Mouse (Mus musculus): ENCODE measurements around the gene Celf5. TPM values are rescaled to one million over a fixed set of nuclear protein-coding genes. Genes with fewer than 3 reads are reported as not detected.

Celf5 gene
- polyA plus RNA-seq, 1 experiment from 2014 or later: 9.7 TPM

- H3K9me3 ChIP-seq (ENCODE audit: control insufficient read depth, low read length): no peaks in the 10 kb centered on the region
- H3K4me1 ChIP-seq (replicated peaks; ENCODE audit: control insufficient read depth, insufficient read depth, low read length): peaks cover 31% of the 10 kb centered on the region
- H3K27me3 ChIP-seq (ENCODE audit: control insufficient read depth, insufficient read depth, low read length): peaks cover 25% of the 10 kb centered on the region
- H3K36me3 ChIP-seq (ENCODE audit: control insufficient read depth, insufficient read depth, low read length): no peaks in the 10 kb centered on the region; the same call in 1 of the 2 replicates
- no peak overlapping the region for H3K9ac ChIP-seq (ENCODE audit: low read length)
- DNase-seq (ENCODE audit: low spot score) (no peak), ATAC-seq (replicated peaks; ENCODE audit: low FRiP score) (no peak)
- 75% methylated on average over 4 of the region's 4 CpGs for WGBS
- no peak overlapping the region for H3K4me3 ChIP-seq (ENCODE audit: low read depth, low read length)
- no peak overlapping the region for H3K4me2 ChIP-seq (ENCODE audit: low read depth, low read length, severe bottlenecking)
- H3K27ac ChIP-seq (ENCODE audit: low read depth, low read length): no peak overlapping the region
These were observed 72.2 kb downstream of the Celf5 start for GRCm38 (mm10) chr10:81410350-81410749.

- Histone ChIP-seq H3K4me1 (replicated peaks; ENCODE audit: control insufficient read depth, insufficient read depth, low read length) (peaks cover 23% of the 10 kb centered on the region), H3K27ac (ENCODE audit: low read depth, low read length) (no peak overlapping the region), H3K9me3 (ENCODE audit: control insufficient read depth, low read length) (no peaks in the 10 kb centered on the region), H3K36me3 (ENCODE audit: control insufficient read depth, insufficient read depth, low read length) (no peaks in the 10 kb centered on the region; the same call in 1 of the 2 replicates), H3K4me3 (ENCODE audit: low read depth, low read length) (no peak overlapping the region), H3K9ac (ENCODE audit: low read length) (peak overlapping the region; percentile 8; the same call in 1 of the 2 replicates), H3K4me2 (ENCODE audit: low read depth, low read length, severe bottlenecking) (no peak overlapping the region), H3K27me3 (ENCODE audit: control insufficient read depth, insufficient read depth, low read length) (peaks cover 32% of the 10 kb centered on the region)
- ATAC-seq (replicated peaks; ENCODE audit: low FRiP score): no peak
- DNase-seq (ENCODE audit: low spot score): no peak
- 16% methylated on average over 8 of the region's 8 CpGs for WGBS
These were observed 73.2 kb downstream of the Celf5 start for GRCm38 (mm10) chr10:81409330-81409729.

Small RNA genes within 50 kb of the gene (microRNA-seq; reads per million reads assigned to microRNA genes)
- not detected for gene Gm25595 (ENCODE audit: insufficient number of aligned reads)
- not detected for gene Mir1191b (ENCODE audit: insufficient number of aligned reads)

Other genes starting within 250 kb of the Celf5 start
- 5.3 and 6.4 TPM in 2 replicates for gene Zfr2, start 249.6 kb downstream of the Celf5 start, polyA plus RNA-seq (2014; fragmentation: Nextera tagmentation; extraction: Ambion mirVana)
- 2.6 and 4.0 TPM in 2 replicates for gene Matk, start 229.8 kb downstream of the Celf5 start, polyA plus RNA-seq (2014; fragmentation: Nextera tagmentation; extraction: Ambion mirVana)
- 147 and 154 TPM in 2 replicates for gene Mrpl54, start 215.8 kb downstream of the Celf5 start, polyA plus RNA-seq (2014; fragmentation: Nextera tagmentation; extraction: Ambion mirVana)
- gene Apba3, start 215.7 kb downstream of the Celf5 start, polyA plus RNA-seq (2014; fragmentation: Nextera tagmentation; extraction: Ambion mirVana): 36.2 and 42.0 TPM in 2 replicates
- 10.1 and 11.9 TPM in 2 replicates for gene Tjp3, start 191.1 kb downstream of the Celf5 start, polyA plus RNA-seq (2014; fragmentation: Nextera tagmentation; extraction: Ambion mirVana)
- 74.1 and 74.9 TPM in 2 replicates for gene Pip5k1c, start 189.7 kb downstream of the Celf5 start, polyA plus RNA-seq (2014; fragmentation: Nextera tagmentation; extraction: Ambion mirVana)
- gene Cactin, start 161.6 kb downstream of the Celf5 start, polyA plus RNA-seq (2014; fragmentation: Nextera tagmentation; extraction: Ambion mirVana): 51.2 and 53.2 TPM in 2 replicates
- 1.9 and 2.6 TPM in 2 replicates for gene Tbxa2r, start 154.0 kb downstream of the Celf5 start, polyA plus RNA-seq (2014; fragmentation: Nextera tagmentation; extraction: Ambion mirVana)
- gene Gipc3, start 139.4 kb downstream of the Celf5 start, polyA plus RNA-seq (2014; fragmentation: Nextera tagmentation; extraction: Ambion mirVana): 0.07 TPM in 1 of 2 replicates, not detected in the other
- gene Hmg20b, start 132.2 kb downstream of the Celf5 start, polyA plus RNA-seq (2014; fragmentation: Nextera tagmentation; extraction: Ambion mirVana): 109 and 111 TPM in 2 replicates
- 4.5 and 4.7 TPM in 2 replicates for gene Mfsd12, start 125.2 kb downstream of the Celf5 start, polyA plus RNA-seq (2014; fragmentation: Nextera tagmentation; extraction: Ambion mirVana)
- gene 4930404N11Rik, start 116.9 kb downstream of the Celf5 start, polyA plus RNA-seq (2014; fragmentation: Nextera tagmentation; extraction: Ambion mirVana): 0.15 and 0.40 TPM in 2 replicates
- 132 and 144 TPM in 2 replicates for gene Fzr1, start 104.2 kb downstream of the Celf5 start, polyA plus RNA-seq (2014; fragmentation: Nextera tagmentation; extraction: Ambion mirVana)
- gene Dohh, start 98.3 kb downstream of the Celf5 start, polyA plus RNA-seq (2014; fragmentation: Nextera tagmentation; extraction: Ambion mirVana): 61.0 and 66.3 TPM in 2 replicates
- gene Gm48551, start 98.2 kb downstream of the Celf5 start, polyA plus RNA-seq (2014; fragmentation: Nextera tagmentation; extraction: Ambion mirVana): 3.0 and 3.5 TPM in 2 replicates
- gene Gm48552, start 93.7 kb downstream of the Celf5 start, polyA plus RNA-seq (2014; fragmentation: Nextera tagmentation; extraction: Ambion mirVana): 1.1 and 3.0 TPM in 2 replicates
- 2.8 and 3.3 TPM in 2 replicates for gene Smim24, start 89.7 kb downstream of the Celf5 start, polyA plus RNA-seq (2014; fragmentation: Nextera tagmentation; extraction: Ambion mirVana)
- 10.5 and 10.8 TPM in 2 replicates for gene Nfic, start 27.1 kb downstream of the Celf5 start, polyA plus RNA-seq (2014; fragmentation: Nextera tagmentation; extraction: Ambion mirVana)
- gene Ncln, start 13.7 kb upstream of the Celf5 start, polyA plus RNA-seq (2014; fragmentation: Nextera tagmentation; extraction: Ambion mirVana): 71.8 and 72.3 TPM in 2 replicates
- 0.36 and 0.68 TPM in 2 replicates for gene S1pr4, start 17.4 kb upstream of the Celf5 start, polyA plus RNA-seq (2014; fragmentation: Nextera tagmentation; extraction: Ambion mirVana)
- 0.45 and 0.68 TPM in 2 replicates for gene Gna15, start 41.5 kb upstream of the Celf5 start, polyA plus RNA-seq (2014; fragmentation: Nextera tagmentation; extraction: Ambion mirVana)
- gene Gna11, start 62.5 kb upstream of the Celf5 start, polyA plus RNA-seq (2014; fragmentation: Nextera tagmentation; extraction: Ambion mirVana): 77.1 and 84.5 TPM in 2 replicates
- 324 and 355 TPM in 2 replicates for gene Aes, start 76.8 kb upstream of the Celf5 start, polyA plus RNA-seq (2014; fragmentation: Nextera tagmentation; extraction: Ambion mirVana)
- gene Tle2, start 91.9 kb upstream of the Celf5 start, polyA plus RNA-seq (2014; fragmentation: Nextera tagmentation; extraction: Ambion mirVana): 7.2 and 8.1 TPM in 2 replicates
- gene Tle6, start 118.4 kb upstream of the Celf5 start, polyA plus RNA-seq (2014; fragmentation: Nextera tagmentation; extraction: Ambion mirVana): 3.9 and 7.7 TPM in 2 replicates
- gene BC025920, start 123.6 kb upstream of the Celf5 start, polyA plus RNA-seq (2014; fragmentation: Nextera tagmentation; extraction: Ambion mirVana): 1.6 and 2.1 TPM in 2 replicates
- 45.0 and 45.5 TPM in 2 replicates for gene Sirt6, start 145.1 kb upstream of the Celf5 start, polyA plus RNA-seq (2014; fragmentation: Nextera tagmentation; extraction: Ambion mirVana)
- gene Ankrd24, start 145.8 kb upstream of the Celf5 start, polyA plus RNA-seq (2014; fragmentation: Nextera tagmentation; extraction: Ambion mirVana): 3.9 and 4.1 TPM in 2 replicates
- gene Gm10778, start 166.3 kb upstream of the Celf5 start, polyA plus RNA-seq (2014; fragmentation: Nextera tagmentation; extraction: Ambion mirVana): 5.0 and 5.2 TPM in 2 replicates
- 18.0 and 22.7 TPM in 2 replicates for gene Zfp433, start 222.1 kb upstream of the Celf5 start, polyA plus RNA-seq (2014; fragmentation: Nextera tagmentation; extraction: Ambion mirVana)